ENCODE assay signal across 8 mouse cellular contexts in the genomic region with DNA sequence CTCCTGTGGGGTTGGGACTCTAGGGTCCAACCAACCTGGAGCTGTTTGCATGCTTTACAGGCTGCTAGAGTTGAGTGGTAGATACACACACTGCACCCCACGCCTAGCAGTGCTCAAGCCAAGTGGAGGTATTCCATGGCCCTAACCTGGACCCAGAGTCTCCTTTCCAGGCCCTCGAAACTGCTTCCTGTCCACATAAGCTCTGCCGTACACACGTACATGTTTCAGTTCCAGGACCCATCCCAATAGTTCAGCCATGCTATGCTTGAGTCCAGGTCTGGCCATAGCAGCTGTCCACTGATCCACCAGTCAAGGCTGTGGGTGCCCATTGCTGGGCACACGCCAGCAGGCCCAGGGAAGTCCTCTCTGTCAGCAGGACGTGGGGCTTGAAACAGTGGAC. TPM values are rescaled to one million over a fixed set of nuclear protein-coding genes. Genes with fewer than 3 reads are reported as not detected.
DNase-seq lines count a peak whose midpoint lies in the region; ATAC-seq and TF ChIP-seq lines count a peak whose summit lies in the region.

No protein-coding gene starts in this region.

- H3K79me2 ChIP-seq in liver, adult 2 months (ENCODE audit: control insufficient read depth, insufficient read depth, low read length), result peaks cover 37% of the 10 kb centered on the region

- no peak for DNase-seq in heart, postnatal 10 days
- DNase-seq in forebrain, embryonic 11.5 days (ENCODE audit: low spot score), result peak; percentile 51
- DNase-seq in liver, adult 2 months (ENCODE audit: extremely low read depth, low read depth, low spot score), result peak; percentile 64
- no peak for DNase-seq in ovary, adult 18-20 months (ENCODE audit: low spot score)
- DNase-seq in right cerebral cortex, postnatal 36 days (ENCODE audit: low spot score in 2 of 2), result no peak
- DNase-seq in urinary bladder, adult 18-20 months (ENCODE audit: low spot score in 2 of 2), result no peak

- no peak for TF ChIP-seq CTCF in E14TG2a.4 (conservative IDR thresholded peaks at IDR 0.05; ENCODE audit: low read length)
- no peak for TF ChIP-seq CTCF in liver, adult 2 months (IDR thresholded peaks at IDR 0.05; ENCODE audit: low read depth, low read length)

- no peak for TF ChIP-seq POLR2A in liver, adult 2 months (IDR thresholded peaks at IDR 0.05; ENCODE audit: extremely low read depth, insufficient read depth, low read length)

- no peaks in the 10 kb centered on the region for H3K9me3 ChIP-seq in heart, embryonic 13.5 days
- H3K9me3 ChIP-seq in E14TG2a.4 (ENCODE audit: low read length), result no peaks in the 10 kb centered on the region
- H3K9me3 ChIP-seq in forebrain, embryonic 11.5 days (ENCODE audit: control insufficient read depth, low read length), result no peaks in the 10 kb centered on the region

- H3K27me3 ChIP-seq in heart, embryonic 13.5 days (replicated peaks), result no peaks in the 10 kb centered on the region
- H3K27me3 ChIP-seq in E14TG2a.4 (ENCODE audit: insufficient read depth, low read length), result no peaks in the 10 kb centered on the region
- H3K27me3 ChIP-seq in forebrain, embryonic 11.5 days (ENCODE audit: control insufficient read depth, insufficient read depth, low read length), result 0 out of 2 replicates have a peak, but pooled peaks cover 2% of the 10 kb centered on the region
- no peaks in the 10 kb centered on the region for H3K27me3 ChIP-seq in liver, adult 2 months (ENCODE audit: control insufficient read depth, insufficient read depth, low read length)

- peaks cover 83% of the 10 kb centered on the region for H3K4me1 ChIP-seq in heart, embryonic 13.5 days
- H3K4me1 ChIP-seq in E14TG2a.4 (replicated peaks; ENCODE audit: low read depth, low read length), result peaks cover 88% of the 10 kb centered on the region
- H3K4me1 ChIP-seq in forebrain, embryonic 11.5 days (replicated peaks; ENCODE audit: control insufficient read depth, insufficient read depth, low read length), result peaks cover 20% of the 10 kb centered on the region
- H3K4me1 ChIP-seq in liver, adult 2 months (ENCODE audit: control insufficient read depth, insufficient read depth, low read length), result peaks cover 30% of the 10 kb centered on the region

- ATAC-seq in heart, embryonic 13.5 days (ENCODE audit: extremely low read depth, insufficient number of reproducible peaks, low FRiP score, low TSS enrichment), result no peak
- no peak for ATAC-seq in forebrain, embryonic 11.5 days (replicated peaks; ENCODE audit: low FRiP score)

- H3K9ac ChIP-seq in heart, embryonic 13.5 days, result peak overlapping the region; percentile 90
- H3K9ac ChIP-seq in forebrain, embryonic 11.5 days (ENCODE audit: low read length), result peak overlapping the region; percentile 73; the same call in 1 of the 2 replicates
- peak overlapping the region; percentile 89 for H3K9ac ChIP-seq in liver, adult 2 months (ENCODE audit: low read depth, low read length)

- peak overlapping the region; percentile 89 for H3K4me3 ChIP-seq in heart, embryonic 13.5 days
- H3K4me3 ChIP-seq in E14TG2a.4 (replicated peaks; ENCODE audit: low read length), result peak overlapping the region; percentile 96
- peak overlapping the region; percentile 78 for H3K4me3 ChIP-seq in forebrain, embryonic 11.5 days (ENCODE audit: low read depth, low read length)
- H3K4me3 ChIP-seq in liver, adult 2 months (ENCODE audit: insufficient read depth, low read depth, low read length), result peak overlapping the region; percentile 80

- peak overlapping the region; percentile 99 for H3K4me2 ChIP-seq in heart, embryonic 13.5 days
- H3K4me2 ChIP-seq in forebrain, embryonic 11.5 days (ENCODE audit: low read depth, low read length, severe bottlenecking), result peak overlapping the region; percentile 97

- H3K27ac ChIP-seq in heart, embryonic 13.5 days (replicated peaks), result no peak overlapping the region
- no peak overlapping the region for H3K27ac ChIP-seq in forebrain, embryonic 11.5 days (ENCODE audit: low read depth, low read length)
- peak overlapping the region; percentile 98 for H3K27ac ChIP-seq in liver, adult 2 months (replicated peaks; ENCODE audit: insufficient read depth, low read depth, low read length)

- peaks cover 16% of the 10 kb centered on the region for H3K36me3 ChIP-seq in heart, embryonic 13.5 days
- H3K36me3 ChIP-seq in E14TG2a.4 (ENCODE audit: insufficient read depth, low read length), result peaks cover 59% of the 10 kb centered on the region
- no peaks in the 10 kb centered on the region; the same call in 1 of the 2 replicates for H3K36me3 ChIP-seq in forebrain, embryonic 11.5 days (ENCODE audit: control insufficient read depth, insufficient read depth, low read length)
- no peaks in the 10 kb centered on the region for H3K36me3 ChIP-seq in liver, adult 2 months (ENCODE audit: control insufficient read depth, insufficient read depth, low read length)

- intact Hi-C loops in heart, postnatal 10 days (cut with DNase I), result loop anchor here (2.0 kb wide), 1 partner anchor 65 kb away; no protein-coding TSS in a partner anchor

- WGBS in heart, embryonic 13.5 days, result 52% methylated on average over 6 of the region's 6 CpGs
- 51% methylated on average over 6 of the region's 6 CpGs for WGBS in forebrain, embryonic 11.5 days
- WGBS in liver, adult 2 months, result 7% methylated on average over 6 of the region's 6 CpGs

RNA-seq across cellular contexts. Expression of gene Hs6st1, which starts 2.0 kb away (rescaled TPM):
- polyA plus RNA-seq in heart, embryonic 13.5 days (2015; fragmentation: Nextera tagmentation; extraction: Ambion mirVana), result 4.2 and 4.4 TPM in 2 replicates
- 10 to 100 TPM; 26.4 to 35.1 TPM for total RNA-seq in heart, postnatal 10 days (2021)
- 14.9 and 17.3 TPM in 2 replicates for polyA plus RNA-seq in forebrain, embryonic 11.5 days (2014; fragmentation: Nextera tagmentation; extraction: Ambion mirVana)
- 40.2 and 43.7 TPM in 2 replicates for total RNA-seq in liver, adult 2 months (2014; rRNA removed)
- 110 and 121 TPM in 2 replicates for polyA plus RNA-seq in liver, adult 2 months (2012; rRNA removed)

Comparison
In these comparisons a context has a peak if more than half of its experiments do, and no peak if none do; other contexts are left out.
1. DNase-seq: peak in forebrain, embryonic 11.5 days (single experiment) and liver, adult 2 months (single experiment); none in heart, postnatal 10 days (0 of 2), ovary, adult 18-20 months (single experiment), right cerebral cortex, postnatal 36 days (0 of 2) and urinary bladder, adult 18-20 months (0 of 2).
2. Peak in every context shown above with its lines, with median percentiles within 50 percentile points of each other: H3K4me3 ChIP-seq and H3K9ac ChIP-seq.